Mouse (Mus musculus) thymus, adult 18-20 months (tissue): ENCODE measurements around the gene Aldh16a1.

Experiments
- DNase-seq, 2 experiments: peaks; one replicate each; pipeline ENCODE4 v3.0.0; 2022; ENCODE audit warnings: mixed read lengths in 2 of 2

The Aldh16a1 gene

DNA sequence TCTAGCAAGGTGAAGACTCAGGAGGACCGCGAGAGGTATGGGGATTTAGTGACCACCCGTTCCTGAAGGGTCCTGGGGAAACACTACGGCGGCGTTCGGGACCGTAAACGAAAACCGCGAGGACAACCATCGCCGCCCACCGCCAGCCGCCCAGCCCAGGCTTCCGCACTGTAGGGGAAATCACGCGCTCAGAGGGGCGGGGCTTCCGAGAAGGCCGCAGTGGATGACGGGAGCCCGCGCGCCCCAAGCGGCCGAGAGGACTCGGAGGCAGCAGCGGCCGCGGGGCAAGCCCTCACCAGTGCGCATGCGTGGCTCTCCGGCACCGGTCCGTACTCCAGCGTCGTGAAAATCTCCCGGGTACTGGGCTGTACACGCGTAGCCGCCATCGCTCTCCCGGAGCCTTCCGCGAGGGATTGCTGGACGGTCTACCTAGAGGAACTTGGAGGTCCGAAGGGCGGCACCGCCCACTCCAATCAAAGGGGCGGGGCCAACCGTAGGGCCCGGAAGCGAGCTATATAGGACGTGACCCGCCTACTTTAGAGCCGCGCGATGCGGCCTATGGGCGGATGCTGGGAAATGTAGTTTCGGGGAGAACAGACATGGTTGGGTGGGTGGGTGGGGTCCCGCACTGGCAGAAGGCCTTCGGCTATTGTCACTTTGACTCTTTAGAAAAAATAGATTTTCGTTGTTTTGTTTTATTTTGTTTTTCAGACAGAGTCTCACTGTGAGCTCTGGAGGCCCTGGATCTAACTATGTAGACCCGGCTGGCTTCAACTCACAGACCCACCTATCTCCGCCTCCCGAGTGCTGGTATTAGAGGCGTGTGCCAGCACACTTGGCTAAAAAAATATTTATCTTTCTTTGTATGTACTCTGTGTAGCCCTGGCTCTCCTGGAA lies at the start of gene Aldh16a1, which contains the start of gene Pih1d1:
Gene Aldh16a1 (minus strand): TSS at position 489 of the 897 bp plus-strand sequence.
Gene Pih1d1 (plus strand): TSS at position 208 of the 897 bp plus-strand sequence.
- DNase-seq: peak; percentile 93

DNA sequence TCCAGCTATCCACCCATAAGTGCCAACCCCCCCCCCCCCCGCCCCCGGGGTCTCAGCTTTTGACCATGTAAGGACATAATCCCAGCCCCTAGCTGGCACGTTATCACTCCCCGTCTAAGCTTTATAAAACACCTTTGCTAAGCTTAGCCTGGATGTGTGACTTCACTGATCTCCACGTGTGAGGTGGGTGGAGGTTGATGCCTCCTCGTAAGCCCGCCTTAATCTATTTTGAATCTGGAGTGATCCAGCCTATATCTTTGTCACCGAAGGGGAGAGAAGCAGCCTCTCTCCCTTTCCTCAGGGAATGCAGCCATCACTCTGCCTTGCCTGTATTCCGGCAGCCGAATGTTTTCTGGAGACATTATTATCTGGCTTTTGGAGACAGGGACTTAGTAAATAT lies 48.3 kb upstream of the Aldh16a1 start:
- no peak for DNase-seq

DNA sequence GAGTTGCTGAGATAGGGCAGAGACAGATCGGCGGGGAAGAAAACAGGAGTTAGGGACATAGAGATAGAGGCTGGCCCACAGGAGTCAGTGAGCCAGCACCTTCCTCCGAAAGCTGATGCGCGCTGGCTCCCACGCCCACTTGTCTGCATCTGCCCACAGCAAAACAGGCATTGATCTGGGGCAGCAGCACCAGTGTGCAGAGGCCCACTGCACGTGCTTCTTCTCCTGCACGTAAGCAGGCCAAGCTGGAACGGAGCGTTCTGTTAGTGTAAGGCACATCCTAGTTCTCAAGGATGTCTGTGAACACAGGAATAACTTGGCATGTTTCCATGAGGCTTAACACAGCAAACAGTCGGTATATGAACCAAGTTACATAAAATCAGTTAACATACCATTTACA lies 44.6 kb upstream of the Aldh16a1 start:
- no peak for DNase-seq

DNA sequence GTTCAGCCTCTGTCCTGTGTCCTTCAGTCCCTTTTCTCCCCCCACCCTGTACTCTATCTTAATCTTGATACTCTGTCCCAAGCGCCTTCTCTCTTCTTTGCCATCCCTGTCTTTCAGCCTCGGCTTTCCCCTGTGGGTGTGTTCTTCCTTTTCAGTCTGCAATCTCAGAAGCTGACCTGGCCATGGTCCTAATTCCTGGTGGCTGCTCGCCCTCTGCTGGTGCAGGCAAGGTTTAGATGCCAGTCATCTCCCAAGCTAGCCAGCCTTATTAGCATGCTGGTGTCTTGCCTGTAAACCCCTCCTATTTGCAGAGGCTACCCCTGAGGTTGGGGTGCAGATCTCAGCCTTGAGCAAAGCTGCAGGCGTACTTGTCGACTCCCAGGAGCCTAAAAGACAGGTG lies 44.1 kb upstream of the Aldh16a1 start:
- DNase-seq: no peak

DNA sequence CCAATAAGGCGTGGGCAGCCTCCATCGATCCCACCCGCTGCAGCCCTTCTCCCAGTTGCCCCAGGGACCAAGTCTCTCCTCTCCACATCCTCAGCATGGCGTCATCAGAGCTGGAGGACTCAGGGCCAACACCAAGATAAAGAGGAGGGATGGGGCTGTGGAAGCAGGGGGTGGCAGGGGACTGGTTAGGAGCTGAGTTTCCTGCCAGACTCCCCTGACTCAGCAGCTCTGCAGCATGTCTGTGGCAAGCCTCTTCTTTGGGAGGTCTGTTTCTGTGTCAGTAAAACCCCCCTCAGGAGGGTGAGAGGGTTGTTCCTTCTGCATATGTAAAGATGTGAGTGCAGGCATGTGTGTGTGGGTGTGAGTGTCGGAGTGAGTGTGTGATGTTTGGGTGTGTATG lies 42.6 kb upstream of the Aldh16a1 start:
- DNase-seq: no peak

DNA sequence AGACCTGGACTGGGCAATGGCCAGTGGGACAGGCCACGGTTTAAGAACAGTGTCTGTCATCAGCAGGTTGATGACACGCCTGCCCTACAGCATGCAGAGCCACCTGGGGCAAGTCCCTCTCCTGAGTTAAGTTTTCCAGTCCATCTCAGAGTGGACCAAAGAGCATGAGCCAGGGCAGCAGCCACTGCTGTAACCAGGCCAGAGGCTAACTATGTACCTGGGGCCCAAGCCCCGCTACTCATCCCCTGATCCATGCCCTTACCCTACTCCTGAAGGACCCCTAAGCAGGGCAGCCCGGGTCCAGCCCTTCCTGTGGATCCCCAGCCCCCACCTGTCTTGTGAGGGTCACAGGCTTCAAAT lies 41.8 kb upstream of the Aldh16a1 start:
- no peak for DNase-seq

DNA sequence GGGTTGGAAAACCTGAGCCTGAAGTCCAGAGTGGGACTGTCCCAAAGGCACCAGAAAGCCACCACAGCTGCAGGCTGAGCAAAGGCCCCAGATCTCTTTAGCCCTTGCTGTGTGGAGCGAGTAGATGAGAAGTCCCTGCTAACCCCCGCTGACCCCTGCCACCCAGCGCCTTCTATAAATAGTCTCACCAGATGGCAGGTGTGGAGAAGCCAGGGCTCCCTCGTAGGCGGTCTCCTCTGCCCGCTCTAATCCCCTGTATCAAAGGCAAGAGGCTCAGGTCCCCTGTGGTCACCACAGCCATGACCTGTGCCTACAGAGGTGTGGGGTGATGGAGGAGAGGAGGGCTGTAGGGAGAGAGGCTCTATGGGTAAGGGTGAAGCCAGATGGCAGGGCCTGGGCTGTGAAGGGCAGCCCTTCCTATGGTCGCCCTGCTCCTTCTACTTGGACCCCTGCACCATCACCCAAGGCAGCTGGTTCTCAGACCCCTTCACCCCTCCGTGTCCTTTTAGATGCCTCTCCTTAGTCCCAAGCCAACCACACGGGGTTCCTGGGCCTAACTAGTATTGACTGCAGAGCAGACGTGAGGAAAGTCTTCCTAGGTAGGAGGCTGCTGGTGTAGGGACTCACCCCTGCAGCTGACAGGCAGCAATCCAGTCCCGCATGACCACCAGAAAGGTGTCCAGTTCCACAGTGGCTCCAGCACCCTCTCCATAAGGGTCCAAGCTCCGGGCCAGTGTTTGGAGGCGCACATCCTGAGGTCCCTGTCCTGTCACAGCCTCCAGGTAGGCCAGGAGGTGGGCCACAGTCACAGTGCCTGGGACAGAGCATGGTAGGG lies 41.2 kb upstream of the Aldh16a1 start:
- no peak for DNase-seq

DNA sequence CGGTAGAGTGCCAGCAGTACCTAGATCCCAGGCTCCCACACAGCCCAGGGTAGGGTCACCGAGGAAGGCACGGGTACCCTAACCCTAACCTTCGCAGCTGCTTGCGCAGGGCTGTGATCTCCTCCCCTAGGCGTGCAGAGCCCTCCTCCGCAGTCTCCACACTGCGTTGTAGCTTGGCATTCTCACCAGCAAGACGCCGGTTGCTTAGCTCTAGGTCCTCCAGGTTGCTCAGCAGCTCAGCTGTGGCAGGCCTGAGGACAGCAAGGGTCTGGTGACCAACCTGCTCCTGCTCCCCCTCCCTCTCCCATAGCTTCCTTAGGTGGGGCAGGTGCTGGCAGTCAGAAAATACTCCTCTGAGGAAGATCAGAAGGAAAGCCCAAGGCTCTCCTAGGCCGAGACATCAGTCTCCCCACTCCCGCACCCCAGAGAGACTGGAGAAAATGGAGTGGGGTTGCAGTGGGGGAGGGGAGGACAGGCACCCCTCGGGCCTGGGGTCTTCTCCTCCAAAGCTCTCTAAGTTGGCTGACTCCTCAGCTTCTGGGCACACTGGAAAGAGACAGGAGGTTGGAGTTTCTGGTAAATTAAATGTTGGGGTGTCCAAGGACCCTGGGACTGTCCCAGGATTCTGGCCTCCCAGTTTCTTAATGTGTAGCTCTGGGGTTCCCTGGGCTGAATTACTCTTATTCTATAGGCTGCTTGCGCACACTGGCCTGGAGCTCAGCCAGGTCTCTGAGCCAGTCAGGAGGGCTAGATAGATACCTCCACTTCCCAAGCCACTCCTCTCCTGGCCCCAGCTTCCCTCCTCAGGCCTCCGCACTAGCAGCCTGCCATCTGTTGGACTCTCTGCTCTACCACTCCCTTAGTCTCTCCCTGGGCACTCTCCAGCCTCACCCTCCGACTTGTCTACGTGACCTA lies 39.7 kb upstream of the Aldh16a1 start:
- no peak for DNase-seq

DNA sequence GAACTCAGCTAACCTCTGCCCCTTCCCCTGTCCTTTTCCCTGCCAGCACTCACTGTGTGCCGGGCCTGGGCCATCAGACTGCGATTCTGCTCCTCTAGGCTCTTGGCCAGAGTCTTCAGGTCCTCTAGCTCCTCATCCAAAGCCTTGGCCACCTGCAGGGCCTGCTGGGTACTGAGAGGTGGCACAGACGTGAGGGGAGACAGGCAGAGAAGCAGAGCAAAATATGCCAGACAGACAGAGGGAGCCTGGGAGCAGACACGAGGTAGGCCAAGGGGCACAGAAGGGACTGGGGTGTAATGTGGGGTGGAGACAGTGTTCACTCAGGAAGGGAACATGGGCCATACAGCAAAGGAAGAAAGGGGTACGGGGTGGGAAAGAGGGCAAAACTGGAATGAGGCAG lies 39.0 kb upstream of the Aldh16a1 start:
- DNase-seq: no peak

DNA sequence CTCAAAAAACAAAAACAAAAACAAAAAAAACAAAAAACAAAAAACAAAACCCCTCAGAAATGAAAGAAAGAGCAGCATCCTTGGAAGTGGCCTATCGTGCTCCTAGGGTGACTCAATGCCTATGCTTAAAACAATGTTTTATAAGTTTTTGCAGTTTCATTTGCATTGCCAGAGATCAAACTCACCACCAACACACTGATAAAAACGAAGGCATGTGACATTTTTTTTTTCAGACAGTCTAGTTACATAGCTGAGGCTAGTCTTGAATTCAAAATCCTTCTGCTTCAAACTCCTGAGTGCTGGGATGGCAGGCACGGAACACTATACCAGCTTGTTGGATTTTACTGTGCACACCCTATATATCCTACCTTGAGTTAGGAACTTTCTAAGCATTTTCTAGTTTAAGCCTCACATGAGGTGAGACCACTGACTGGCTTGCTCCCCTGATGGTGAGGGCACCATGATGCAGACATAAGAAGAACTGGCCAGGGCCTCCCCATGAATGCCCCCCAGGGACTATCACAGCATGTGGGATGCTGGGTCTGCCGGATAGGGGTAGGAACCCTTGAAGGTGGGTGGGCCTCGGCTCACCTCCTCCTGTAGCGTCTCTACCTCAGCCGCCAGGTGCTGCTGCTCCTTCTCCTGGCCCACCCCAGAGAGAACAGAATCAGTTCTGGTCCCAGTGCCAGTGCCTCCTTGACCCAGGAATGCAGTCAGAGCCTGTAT lies 38.4 kb upstream of the Aldh16a1 start:
- DNase-seq: no peak

DNA sequence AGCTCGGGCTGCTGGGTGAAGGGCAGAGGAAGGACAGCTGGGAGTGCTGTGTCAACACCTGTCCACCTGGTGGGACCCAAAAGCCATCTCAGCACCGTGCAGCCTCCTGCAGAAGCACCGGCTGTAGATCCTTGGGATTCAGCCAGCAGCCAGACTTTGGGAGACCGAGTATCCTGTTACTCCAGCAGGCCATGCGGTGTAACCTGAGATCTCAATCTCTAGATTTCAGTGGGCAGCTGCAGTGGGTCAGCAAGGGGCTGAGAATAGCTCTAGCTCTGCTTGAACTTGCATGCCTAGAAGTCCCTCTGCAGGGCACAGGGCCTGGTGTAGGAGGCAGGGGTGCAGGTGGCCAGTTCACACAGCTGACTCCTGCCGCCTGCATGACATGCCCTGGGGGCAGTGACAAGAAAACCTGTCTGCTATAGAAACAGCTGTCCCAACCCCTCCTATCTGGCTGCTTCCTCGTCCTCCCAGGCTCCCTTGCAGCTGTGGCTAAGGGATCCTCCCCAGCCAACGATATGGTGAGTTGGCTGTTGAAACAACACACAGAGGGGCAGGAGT lies 37.5 kb upstream of the Aldh16a1 start:
- no peak for DNase-seq

DNA sequence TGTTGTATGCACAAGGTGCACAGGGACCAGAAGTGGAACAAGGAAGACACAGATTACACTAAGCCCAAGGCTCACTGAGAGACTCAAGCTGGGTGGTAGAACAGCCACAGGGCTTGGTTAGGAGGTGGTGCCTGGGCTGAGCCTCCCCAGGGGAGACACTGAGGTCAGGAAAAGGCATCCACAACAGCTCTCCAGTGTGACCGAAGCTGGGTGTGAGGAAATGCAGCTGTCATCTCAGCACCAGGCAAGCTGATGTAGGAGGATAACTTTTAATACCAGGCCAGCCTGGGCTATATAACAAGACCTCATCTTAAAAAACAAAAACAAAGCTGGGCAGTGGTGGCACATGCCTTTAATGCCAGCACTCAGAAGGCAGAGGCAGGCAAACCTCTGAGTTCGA lies 36.8 kb upstream of the Aldh16a1 start:
- DNase-seq: no peak

DNA sequence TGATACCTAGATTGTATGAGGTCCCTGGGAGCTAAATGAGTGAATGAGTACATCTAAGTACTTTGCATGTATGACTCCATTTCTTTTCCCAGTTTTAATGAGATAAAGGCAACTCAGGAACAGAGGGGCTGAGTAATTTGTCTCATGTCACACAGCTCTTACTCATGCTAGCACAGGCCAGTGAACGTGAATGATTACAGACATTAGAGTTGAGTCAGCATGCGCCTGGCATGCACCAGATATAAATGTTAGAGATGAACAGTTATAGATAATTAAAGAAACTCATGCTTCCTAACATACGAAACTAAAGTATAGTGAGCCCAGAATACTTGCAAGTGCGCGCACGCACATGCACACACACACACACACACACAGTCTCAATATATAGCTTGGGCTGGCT lies 35.8 kb upstream of the Aldh16a1 start:
- DNase-seq: no peak

DNA sequence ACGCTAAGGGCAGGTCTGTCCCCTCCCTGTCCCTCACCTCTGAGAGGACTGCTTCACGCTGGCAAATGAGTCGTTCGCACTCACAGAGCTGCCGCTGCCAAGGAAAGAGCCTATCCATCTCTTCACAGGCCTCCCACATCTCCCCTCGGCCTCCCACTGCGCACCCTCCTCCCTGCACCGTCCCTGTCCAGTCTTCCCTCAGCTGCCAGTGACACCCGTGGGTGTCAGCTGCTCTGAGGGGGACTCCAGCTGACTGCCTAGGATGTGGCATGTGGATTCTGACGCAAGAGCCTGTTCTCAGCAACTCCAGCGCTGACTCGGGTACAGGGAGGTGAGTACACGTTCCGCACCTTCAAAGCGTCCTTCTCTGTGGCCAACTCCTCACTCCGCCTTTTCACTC lies 35.2 kb upstream of the Aldh16a1 start:
- DNase-seq: no peak

DNA sequence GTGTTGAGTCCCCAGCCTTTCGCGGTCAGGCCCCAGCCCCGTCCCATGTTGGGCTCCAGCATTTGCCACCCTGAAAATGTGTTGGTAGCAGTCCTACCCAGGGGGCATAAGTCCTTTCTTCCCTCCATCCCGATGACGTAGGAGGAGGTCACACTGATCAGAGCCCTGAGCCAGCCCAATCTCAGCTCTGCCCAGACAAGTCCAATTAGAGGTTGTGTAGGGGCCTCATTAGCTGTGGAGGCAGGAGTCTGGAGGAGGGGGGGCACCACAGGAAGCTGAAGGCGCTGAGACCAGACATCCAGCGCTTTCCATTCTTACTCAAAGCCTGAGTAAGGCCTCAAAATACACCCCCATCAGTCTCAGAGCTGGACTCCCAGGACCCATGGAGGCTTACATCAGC lies 31.5 kb upstream of the Aldh16a1 start:
- no peak for DNase-seq

DNA sequence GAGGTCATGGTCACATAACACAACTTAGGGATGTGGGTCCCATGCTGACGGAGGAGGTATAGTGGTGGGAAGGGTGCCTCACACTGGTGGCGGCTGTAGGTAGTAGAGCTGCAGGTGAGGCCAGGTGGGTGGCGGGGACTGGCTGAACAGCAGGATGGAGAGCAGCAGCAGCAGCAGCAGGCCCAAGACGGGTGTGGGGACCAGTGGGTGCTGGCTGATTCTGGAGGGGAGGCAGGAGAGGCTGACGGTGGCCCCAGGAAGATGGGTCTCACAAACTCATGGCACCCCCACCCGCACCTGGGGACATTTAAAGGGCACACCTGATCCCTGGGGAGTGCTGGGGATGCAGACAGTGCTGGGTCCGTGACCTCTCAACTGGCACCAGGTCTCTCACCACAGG lies 29.3 kb upstream of the Aldh16a1 start:
- DNase-seq: no peak

DNA sequence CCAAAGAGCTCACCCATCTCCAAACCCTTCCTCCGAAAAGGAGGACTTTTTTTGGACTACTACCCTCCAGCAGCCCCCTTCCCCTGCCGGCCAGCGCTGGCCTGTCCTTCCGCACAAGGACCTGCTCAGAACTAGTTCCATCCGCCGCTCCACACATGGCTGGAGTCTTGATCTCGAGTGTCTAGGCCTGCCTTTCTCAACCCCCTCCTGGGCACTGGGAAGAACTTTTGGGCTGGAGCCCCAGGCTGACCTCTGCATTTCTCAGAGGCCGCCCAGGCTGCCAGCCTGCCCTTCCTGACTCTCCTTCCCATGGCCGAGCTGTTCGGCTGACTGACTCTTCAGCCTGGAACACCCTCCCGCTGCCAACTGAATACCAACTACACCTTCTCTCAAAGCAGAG lies 28.2 kb upstream of the Aldh16a1 start:
- no peak for DNase-seq

DNA sequence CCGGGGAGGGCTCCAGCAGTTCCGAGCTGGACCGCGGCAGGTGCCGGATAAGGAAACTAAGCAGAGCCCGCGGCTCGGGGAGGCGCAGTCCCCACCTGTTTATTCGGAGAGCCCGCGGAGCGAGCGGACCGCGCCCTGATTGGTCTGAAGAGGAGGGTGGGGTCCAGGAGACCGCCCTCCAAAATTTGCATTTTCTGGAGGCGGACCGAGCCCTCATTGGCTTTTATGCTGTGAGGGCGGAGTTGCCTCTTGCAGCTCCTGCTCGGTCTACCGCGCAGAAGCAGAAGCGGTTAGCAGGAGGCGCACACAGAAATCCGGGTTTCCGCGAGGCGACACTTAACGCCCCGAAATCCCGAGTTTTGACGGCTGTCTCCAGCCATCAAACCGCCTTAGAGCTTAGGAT lies 27.8 kb upstream of the Aldh16a1 start:
- DNase-seq: peak; percentile 82

DNA sequence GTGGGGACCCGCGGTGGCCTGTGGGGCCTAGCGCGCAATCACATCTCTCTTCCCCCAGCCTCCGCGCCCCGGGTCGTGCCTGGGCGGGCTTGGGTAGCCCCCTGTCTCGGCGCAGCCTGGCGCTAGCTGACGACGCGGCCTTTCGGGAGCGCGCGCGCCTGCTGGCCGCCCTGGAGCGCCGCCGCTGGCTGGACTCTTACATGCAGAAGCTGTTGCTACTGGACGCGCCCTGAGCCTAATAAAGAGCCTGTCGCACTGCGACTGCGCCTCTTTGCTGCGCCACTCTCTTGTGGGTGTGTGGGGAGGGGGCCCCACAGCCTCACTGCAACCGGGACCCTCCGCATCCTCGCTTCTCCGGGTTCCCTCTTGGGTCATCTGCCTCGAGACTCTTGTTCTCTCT lies 27.2 kb upstream of the Aldh16a1 start:
- no peak for DNase-seq

DNA sequence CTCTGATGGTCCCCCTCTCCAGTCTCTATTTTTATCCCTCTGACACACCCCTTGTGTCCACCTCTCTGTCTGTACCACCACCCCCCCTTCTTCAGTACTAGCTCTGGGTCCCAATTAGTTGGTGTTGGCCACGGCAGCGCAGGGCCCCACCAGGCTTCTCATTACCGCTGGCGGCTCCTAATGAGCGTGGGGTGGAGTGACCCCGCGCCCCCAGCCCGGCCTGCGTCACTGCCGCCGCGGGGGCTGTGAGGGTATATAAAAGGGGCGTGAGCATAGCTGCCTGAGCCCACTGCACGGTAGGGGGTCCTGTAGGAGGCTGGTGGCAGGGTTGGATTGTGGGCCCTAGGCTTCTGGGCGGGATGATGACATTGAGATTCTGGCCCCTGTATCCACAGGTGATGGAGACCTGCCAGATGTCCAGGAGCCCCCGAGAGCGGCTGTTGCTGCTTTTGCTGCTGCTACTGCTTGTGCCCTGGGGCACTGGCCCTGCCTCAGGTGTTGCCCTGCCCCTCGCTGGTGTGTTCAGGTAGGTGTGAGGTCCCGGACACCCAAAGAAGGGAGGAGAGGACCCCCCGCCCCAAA lies 26.6 kb upstream of the Aldh16a1 start, which contains the start of gene Pth2:
Gene Pth2 (plus strand): TSS at position 100 of the 582 bp plus-strand sequence.
- DNase-seq: no peak

DNA sequence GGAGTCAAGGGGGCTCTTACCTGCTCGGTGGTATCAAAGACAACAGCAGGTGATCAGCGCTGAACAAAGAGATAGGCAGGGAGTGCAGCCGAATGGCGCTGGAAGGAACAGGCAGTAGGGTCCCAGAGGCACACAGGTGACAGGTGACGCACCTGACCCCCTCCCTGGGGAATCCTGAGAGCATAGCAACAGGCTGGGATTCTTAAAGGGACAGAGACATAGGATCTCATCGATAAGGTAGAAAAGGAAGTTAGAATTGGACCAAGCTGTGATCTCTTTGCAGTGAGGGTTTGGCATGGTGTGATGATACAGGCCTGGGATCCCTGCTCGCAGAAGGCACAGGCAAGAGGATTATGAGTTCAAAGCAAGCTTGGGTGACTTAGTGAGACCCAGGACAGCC lies 25.1 kb upstream of the Aldh16a1 start, which contains the start of gene Gfy:
Gene Gfy (minus strand): TSS at position 101 of the 400 bp plus-strand sequence.
- no peak for DNase-seq
